In genomic region chr15:78437237-78438017, GRCm38 (mm10) we compare ENCODE assay signal across 9 mouse cellular contexts. TPM values are rescaled to one million over a fixed set of nuclear protein-coding genes. Genes with fewer than 3 reads are reported as not detected.
A peak's percentile ranks its signal among the peaks of the same experiment; 100 is the strongest.
DNase-seq lines count a peak whose midpoint lies in the region; ATAC-seq and TF ChIP-seq lines count a peak whose summit lies in the region.
"Had no signal": no experiment of that assay in that cellular context is flagged by ENCODE, and none has a peak within 500 bp of the region (broad histone marks: within the 10 kb centered on the region; RNA-seq: fewer than 3 reads in every experiment).

No protein-coding gene starts in this region.

- no peaks in the 10 kb centered on the region for H3K9me3 ChIP-seq in intestine, embryonic 14.5 days (ENCODE audit: control insufficient read depth, low read length)
- H3K9me3 ChIP-seq in liver, postnatal 0 days (ENCODE audit: low read length), result no peaks in the 10 kb centered on the region

- peak; percentile 15; the same call in 1 of the 2 replicates for ATAC-seq in intestine, embryonic 14.5 days (replicated peaks; ENCODE audit: low FRiP score, low TSS enrichment, low read depth)
- peak; percentile 13 for ATAC-seq in liver, postnatal 0 days

- H3K27me3 ChIP-seq in intestine, embryonic 14.5 days (replicated peaks; ENCODE audit: control insufficient read depth, insufficient read depth, low read length), result no peaks in the 10 kb centered on the region
- peaks cover 3% of the 10 kb centered on the region; the same call in 1 of the 2 replicates for H3K27me3 ChIP-seq in liver, postnatal 0 days (ENCODE audit: insufficient read depth, low read length)

- WGBS in intestine, embryonic 14.5 days, result 14% methylated on average over 23 of the region's 23 CpGs
- WGBS in liver, postnatal 0 days (ENCODE audit: insufficient replicate concordance), result 45% methylated on average over 23 of the region's 23 CpGs

- H3K4me3 ChIP-seq in layer of hippocampus, adult 2 months, result peak overlapping the region; percentile 20
- H3K4me3 ChIP-seq in intestine, embryonic 14.5 days (ENCODE audit: low read depth, low read length), result 0 out of 2 replicates have a peak overlapping the region, but pooled peaks have one; percentile 2
- no peak overlapping the region for H3K4me3 ChIP-seq in liver, postnatal 0 days (ENCODE audit: low read depth, low read length)

- peak overlapping the region; percentile 35; the same call in 1 of the 2 replicates for H3K9ac ChIP-seq in intestine, embryonic 14.5 days (ENCODE audit: low read length)
- H3K9ac ChIP-seq in liver, postnatal 0 days (replicated peaks), result peak overlapping the region; percentile 55

- peak overlapping the region; percentile 52 for H3K4me2 ChIP-seq in intestine, embryonic 14.5 days (ENCODE audit: low read length)
- peak overlapping the region; percentile 49 for H3K4me2 ChIP-seq in liver, postnatal 0 days (ENCODE audit: low read depth, low read length)

- peak overlapping the region; percentile 87 for H3K27ac ChIP-seq in layer of hippocampus, adult 2 months
- H3K27ac ChIP-seq in intestine, embryonic 14.5 days (ENCODE audit: low read depth), result peak overlapping the region; percentile 78
- peak overlapping the region; percentile 51 for H3K27ac ChIP-seq in liver, postnatal 0 days (ENCODE audit: low read depth)

- peaks cover 18% of the 10 kb centered on the region for H3K36me3 ChIP-seq in intestine, embryonic 14.5 days (ENCODE audit: control insufficient read depth, insufficient read depth, low read length)
- peaks cover 11% of the 10 kb centered on the region; the same call in 1 of the 2 replicates for H3K36me3 ChIP-seq in liver, postnatal 0 days (replicated peaks; ENCODE audit: insufficient read depth, low read length)

- no peak for TF ChIP-seq CTCF in layer of hippocampus, adult 2 months (conservative IDR thresholded peaks at IDR 0.05)
- no peak for TF ChIP-seq CTCF in liver, postnatal 0 days (IDR thresholded peaks at IDR 0.05; ENCODE audit: low read depth)

- DNase-seq in layer of hippocampus, adult 2 months (ENCODE audit: low spot score in 2 of 2), result peak; percentile 37 to 43
- no peak for DNase-seq in layer of hippocampus, adult 9-10 months (ENCODE audit: low spot score)
- DNase-seq in cerebellum, postnatal 10 days, result peak; percentile 48 to 57
- peak; percentile 65 for DNase-seq in gastrocnemius, postnatal 14 days
- peak; percentile 73 for DNase-seq in intestine, embryonic 14.5 days (ENCODE audit: low spot score)
- DNase-seq in liver, postnatal 0 days, result no peak
- peak; percentile 53 for DNase-seq in ovary, postnatal 10 days (ENCODE audit: low spot score)
- no peak for DNase-seq in spleen, postnatal 10 days (ENCODE audit: low spot score in 2 of 2)

- intact Hi-C loops in gastrocnemius, postnatal 14 days (cut with DNase I; ENCODE audit: low total_unique reads), result no loop called here

- no peak for TF ChIP-seq EP300 in liver, postnatal 0 days (IDR thresholded peaks at IDR 0.05; ENCODE audit: low read depth)

- H3K4me1 ChIP-seq in intestine, embryonic 14.5 days (replicated peaks; ENCODE audit: control insufficient read depth, insufficient read depth, low read length), result peaks cover 7% of the 10 kb centered on the region
- peaks cover 17% of the 10 kb centered on the region for H3K4me1 ChIP-seq in liver, postnatal 0 days (ENCODE audit: insufficient read depth)

RNA-seq across cellular contexts. Expression of gene Kctd17, which starts 9.1 kb away (rescaled TPM):
- 100 to 1,000 TPM; 263 to 271 TPM for total RNA-seq in layer of hippocampus, adult 2 months (2021)
- total RNA-seq in gastrocnemius, postnatal 14 days (2021), result 10 to 100 TPM; 34.6 to 41.4 TPM
- 35.0 and 37.7 TPM in 2 replicates for polyA plus RNA-seq in intestine, embryonic 14.5 days (2014; fragmentation: Nextera tagmentation; extraction: Ambion mirVana)
- 6.0 and 6.1 TPM in 2 replicates for polyA plus RNA-seq in liver, postnatal 0 days (2015; fragmentation: Nextera tagmentation; extraction: Ambion mirVana)

RNA-seq across cellular contexts. Expression of gene Tmprss6, which starts 31.0 kb away (rescaled TPM):
- total RNA-seq in layer of hippocampus, adult 2 months (2021), result 1 to 10 TPM; 1.9 to 3.0 TPM
- not detected for total RNA-seq in gastrocnemius, postnatal 14 days (2021)
- 0.09 TPM in 1 of 2 replicates, not detected in the other for polyA plus RNA-seq in intestine, embryonic 14.5 days (2014; fragmentation: Nextera tagmentation; extraction: Ambion mirVana)
- 73.4 and 80.3 TPM in 2 replicates for polyA plus RNA-seq in liver, postnatal 0 days (2015; fragmentation: Nextera tagmentation; extraction: Ambion mirVana)
- total RNA-seq: layer of hippocampus, postnatal 10 days had no signal

RNA-seq across cellular contexts. Expression of gene Mpst, which starts 31.2 kb away (rescaled TPM):
- 10 to 100 TPM; 29.5 to 31.8 TPM for total RNA-seq in layer of hippocampus, adult 2 months (2021)
- total RNA-seq in gastrocnemius, postnatal 14 days (2021), result 10 to 100 TPM; 49.4 to 49.8 TPM
- polyA plus RNA-seq in intestine, embryonic 14.5 days (2014; fragmentation: Nextera tagmentation; extraction: Ambion mirVana), result 2.1 and 2.7 TPM in 2 replicates
- 4.3 and 7.0 TPM in 2 replicates for polyA plus RNA-seq in liver, postnatal 0 days (2015; fragmentation: Nextera tagmentation; extraction: Ambion mirVana)

RNA-seq across cellular contexts. Expression of gene Tst, which starts 31.7 kb away (rescaled TPM):
- total RNA-seq in layer of hippocampus, adult 2 months (2021), result 10 to 100 TPM; 35.6 to 40.3 TPM
- total RNA-seq in gastrocnemius, postnatal 14 days (2021), result 10 to 100 TPM; 19.6 to 21.2 TPM
- polyA plus RNA-seq in intestine, embryonic 14.5 days (2014; fragmentation: Nextera tagmentation; extraction: Ambion mirVana), result 10.9 and 15.9 TPM in 2 replicates
- 361 and 363 TPM in 2 replicates for polyA plus RNA-seq in liver, postnatal 0 days (2015; fragmentation: Nextera tagmentation; extraction: Ambion mirVana)

RNA-seq across cellular contexts. Expression of gene Tex33, which starts 41.7 kb away (rescaled TPM):
- total RNA-seq in layer of hippocampus, adult 2 months (2021), result not detected
- total RNA-seq in gastrocnemius, postnatal 14 days (2021), result not detected
- polyA plus RNA-seq in intestine, embryonic 14.5 days (2014; fragmentation: Nextera tagmentation; extraction: Ambion mirVana), result not detected in 2 replicates
- not detected in 2 replicates for polyA plus RNA-seq in liver, postnatal 0 days (2015; fragmentation: Nextera tagmentation; extraction: Ambion mirVana)

Comparison
In these comparisons a context has a peak if more than half of its experiments do, and no peak if none do; other contexts are left out.
1. DNase-seq: peak in layer of hippocampus, adult 2 months (2 of 2), cerebellum, postnatal 10 days (2 of 2), gastrocnemius, postnatal 14 days (single experiment), intestine, embryonic 14.5 days (single experiment) and ovary, postnatal 10 days (single experiment); none in layer of hippocampus, adult 9-10 months (single experiment), liver, postnatal 0 days (single experiment) and spleen, postnatal 10 days (0 of 2).
2. RNA of gene Kctd17, which starts 9.1 kb away (total RNA-seq): 263 to 271 TPM in layer of hippocampus, adult 2 months; 34.6 to 41.4 TPM in gastrocnemius, postnatal 14 days; every median in the first group is over 4 times any median in the second.
3. Peak in every context shown above with its lines, with median percentiles within 50 percentile points of each other: H3K27ac ChIP-seq.